Mouse (Mus musculus): ENCODE data around the gene Myh3.
"Not testable (repeated sequence)": the region's sequence is repeated elsewhere in the genome, so short reads cannot be mapped to it uniquely, and the experiment has no call there.

Gene Myh3

GRCm38 (mm10) chr11:67077435-67077834 lies 665 bp upstream of the Myh3 start:
- DNase-seq (ENCODE audit: low spot score in 2 of 2): no peak

GRCm38 (mm10) chr11:67078888-67079287 lies 788 bp downstream of the Myh3 start:
- no peak for DNase-seq (ENCODE audit: low spot score in 2 of 2)

DNA sequence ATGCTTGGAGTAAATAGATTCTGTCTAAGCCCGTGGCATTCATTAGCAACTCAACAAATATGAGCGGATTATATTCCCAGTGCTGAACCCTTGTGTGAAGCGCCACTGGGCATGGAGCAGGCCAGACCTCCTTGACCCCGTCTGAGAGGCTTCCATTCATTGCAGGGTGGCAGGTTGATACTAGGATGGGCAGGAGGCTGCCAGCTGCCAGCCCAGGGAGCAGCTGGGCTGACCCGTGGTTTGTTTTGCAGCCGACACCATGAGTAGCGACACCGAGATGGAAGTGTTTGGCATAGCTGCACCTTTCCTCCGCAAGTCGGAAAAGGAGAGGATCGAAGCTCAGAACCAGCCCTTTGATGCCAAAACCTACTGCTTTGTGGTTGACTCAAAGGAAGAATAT lies 1.6 kb downstream of the Myh3 start:
- no peak for DNase-seq (ENCODE audit: low spot score in 2 of 2)

DNA sequence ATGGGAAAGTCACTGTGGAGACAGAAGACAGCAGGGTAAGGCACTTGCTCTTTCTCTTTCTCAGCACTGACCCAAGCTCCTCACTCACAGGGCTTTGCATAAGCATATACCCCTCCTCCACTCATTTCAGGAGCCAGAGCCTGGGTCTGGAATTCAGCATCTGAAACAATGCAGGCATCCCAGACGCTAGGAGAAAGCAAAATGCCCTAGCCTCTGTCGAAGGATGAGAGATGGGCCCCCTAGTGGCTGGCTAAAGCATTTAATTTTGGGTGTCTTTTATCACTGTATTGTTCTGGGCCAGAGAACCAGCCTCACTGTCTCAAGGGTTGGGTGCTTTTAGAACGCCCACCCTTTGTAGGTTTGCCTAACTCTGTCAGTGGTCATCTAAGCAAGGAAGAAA lies 2.1 kb downstream of the Myh3 start:
- no peak for DNase-seq (ENCODE audit: low spot score in 2 of 2)

GRCm38 (mm10) chr11:67081125-67081649 lies 3.1 kb downstream of the Myh3 start:
- no peak for DNase-seq (ENCODE audit: low spot score in 2 of 2)

GRCm38 (mm10) chr11:67082188-67082587 lies 4.1 kb downstream of the Myh3 start:
- no peak for DNase-seq (ENCODE audit: low spot score in 2 of 2)

DNA sequence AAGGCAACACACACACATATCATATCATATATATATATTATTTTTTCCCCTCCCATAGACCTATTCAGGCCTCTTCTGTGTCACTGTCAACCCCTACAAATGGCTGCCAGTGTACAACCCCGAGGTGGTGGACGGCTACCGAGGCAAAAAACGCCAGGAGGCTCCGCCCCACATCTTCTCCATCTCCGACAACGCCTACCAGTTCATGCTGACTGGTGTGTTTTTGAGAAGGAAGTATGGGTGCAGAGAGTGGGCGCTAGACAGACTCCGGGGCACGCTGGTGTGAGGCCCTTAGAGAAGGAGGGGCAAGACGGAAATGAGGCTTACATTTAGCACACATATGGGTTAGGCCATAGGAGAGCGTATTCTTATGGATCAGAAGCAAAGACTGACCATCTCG lies 4.7 kb downstream of the Myh3 start:
- DNase-seq (ENCODE audit: low spot score in 2 of 2): no peak

DNA sequence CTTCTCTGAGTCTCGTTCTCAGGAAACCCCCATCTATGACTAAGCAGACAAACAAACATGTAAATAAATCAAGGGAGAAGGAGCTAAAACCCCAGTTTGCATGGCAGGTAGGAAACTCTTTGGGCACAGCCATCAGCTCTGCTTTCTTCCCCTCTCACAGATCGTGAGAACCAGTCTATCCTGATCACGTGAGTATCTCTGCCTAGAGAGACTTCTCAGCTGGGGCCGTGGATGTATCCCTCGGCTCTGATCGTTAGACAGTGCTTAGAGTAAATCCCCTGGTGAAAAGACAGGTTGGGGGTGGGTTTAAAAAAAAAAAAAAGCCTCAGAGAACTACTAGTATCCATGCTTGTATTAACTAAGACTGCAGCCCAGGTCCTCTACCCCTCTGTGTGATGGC lies 5.1 kb downstream of the Myh3 start:
- no peak for DNase-seq (ENCODE audit: low spot score in 2 of 2)

DNA sequence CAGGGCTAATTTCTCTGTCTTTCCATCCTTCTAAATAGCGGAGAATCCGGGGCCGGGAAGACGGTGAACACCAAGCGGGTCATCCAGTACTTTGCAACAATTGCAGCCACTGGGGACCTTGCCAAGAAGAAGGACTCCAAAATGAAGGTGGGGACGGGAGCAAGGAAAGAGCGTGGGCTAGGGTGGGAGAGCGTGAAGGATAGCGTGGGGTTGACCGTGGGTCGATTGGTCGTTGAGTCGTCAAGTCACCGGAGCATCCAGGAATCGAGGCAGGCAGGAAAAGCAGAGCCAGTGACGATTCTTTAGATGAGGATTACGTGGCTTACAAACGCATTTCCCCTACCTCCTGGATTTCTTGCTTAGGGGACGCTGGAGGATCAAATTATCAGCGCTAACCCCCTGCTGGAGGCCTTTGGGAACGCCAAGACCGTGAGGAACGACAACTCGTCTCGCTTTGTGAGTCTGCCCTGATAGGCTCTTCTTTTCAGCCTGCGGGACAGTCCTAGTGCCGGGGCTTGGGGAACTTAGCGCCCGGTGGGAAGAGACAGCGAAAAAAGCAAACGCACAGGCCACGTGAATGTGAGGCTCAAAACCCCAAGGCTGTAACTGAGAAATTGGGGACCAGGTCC lies 5.7 kb downstream of the Myh3 start:
- DNase-seq (ENCODE audit: low spot score in 2 of 2): no peak

GRCm38 (mm10) chr11:67085489-67085888 lies 7.4 kb downstream of the Myh3 start:
- DNase-seq (ENCODE audit: low spot score in 2 of 2): peak in 1 of 2 experiments; percentile 64

DNA sequence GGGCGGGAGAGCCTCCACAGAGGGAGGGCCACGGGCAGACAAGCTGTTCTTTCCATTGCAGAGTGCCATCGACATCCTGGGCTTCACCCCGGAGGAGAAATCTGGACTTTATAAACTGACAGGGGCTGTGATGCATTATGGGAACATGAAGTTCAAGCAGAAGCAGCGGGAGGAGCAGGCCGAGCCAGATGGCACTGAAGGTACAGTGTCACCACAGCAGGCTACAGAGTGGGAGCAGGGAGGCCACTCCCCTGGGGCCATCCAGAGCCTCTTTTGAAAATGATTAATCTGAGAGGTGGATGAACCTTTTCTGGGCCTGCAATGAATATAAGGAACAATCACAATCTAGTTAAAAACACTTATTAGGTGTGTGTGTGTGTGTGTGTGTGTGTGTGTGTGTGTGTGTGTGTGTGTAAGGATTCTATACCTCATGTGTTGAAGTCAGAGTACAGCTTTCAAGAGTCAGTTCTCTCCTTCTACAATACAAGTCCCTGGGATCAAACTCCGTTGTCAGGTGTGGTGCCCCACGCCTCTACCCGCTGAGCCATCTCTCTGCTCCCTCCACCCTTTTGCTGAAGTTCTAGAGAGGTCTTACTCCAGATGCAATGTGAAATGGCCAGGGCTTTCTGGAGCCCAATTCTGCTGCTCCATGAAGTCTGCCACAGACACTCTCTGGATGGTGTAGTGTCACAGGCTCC lies 8.5 kb downstream of the Myh3 start:
- DNase-seq (ENCODE audit: low spot score in 2 of 2): no peak

DNA sequence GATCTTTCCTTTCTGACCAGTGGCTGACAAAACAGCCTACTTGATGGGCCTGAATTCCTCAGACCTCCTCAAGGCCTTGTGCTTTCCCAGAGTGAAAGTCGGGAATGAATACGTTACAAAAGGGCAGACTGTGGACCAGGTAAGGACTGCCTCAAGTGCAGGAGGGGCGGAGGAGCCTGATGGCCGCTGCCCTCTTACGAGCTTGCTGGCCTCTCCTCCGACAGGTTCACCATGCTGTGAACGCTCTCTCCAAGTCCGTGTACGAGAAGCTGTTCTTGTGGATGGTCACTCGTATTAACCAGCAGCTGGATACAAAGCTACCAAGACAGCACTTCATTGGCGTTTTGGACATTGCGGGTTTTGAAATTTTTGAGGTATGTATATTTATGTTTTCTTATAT lies 9.1 kb downstream of the Myh3 start:
- no peak for DNase-seq (ENCODE audit: low spot score in 2 of 2)

- DNase-seq (ENCODE audit: low spot score in 2 of 2): not testable (repeated sequence)
These were observed 14.3 kb downstream of the Myh3 start for GRCm38 (mm10) chr11:67092354-67092753.

DNA sequence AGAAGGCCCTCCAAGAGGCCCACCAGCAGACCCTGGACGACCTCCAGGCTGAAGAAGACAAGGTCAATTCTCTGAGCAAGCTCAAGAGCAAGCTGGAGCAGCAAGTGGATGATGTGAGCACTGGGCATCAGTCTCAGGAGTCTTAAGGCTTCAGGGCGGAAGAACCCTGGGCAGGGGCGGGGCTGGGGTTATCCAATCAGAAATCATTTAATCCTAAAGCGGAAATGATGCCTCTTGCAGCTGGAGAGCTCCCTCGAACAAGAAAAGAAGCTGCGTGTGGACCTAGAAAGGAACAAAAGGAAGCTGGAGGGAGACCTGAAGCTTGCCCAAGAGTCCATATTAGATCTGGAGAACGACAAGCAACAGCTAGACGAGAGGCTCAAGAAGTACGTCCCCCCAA lies 15.1 kb downstream of the Myh3 start:
- DNase-seq (ENCODE audit: low spot score in 2 of 2): no peak

GRCm38 (mm10) chr11:67093652-67094051 lies 15.6 kb downstream of the Myh3 start:
- no peak for DNase-seq (ENCODE audit: low spot score in 2 of 2)

DNA sequence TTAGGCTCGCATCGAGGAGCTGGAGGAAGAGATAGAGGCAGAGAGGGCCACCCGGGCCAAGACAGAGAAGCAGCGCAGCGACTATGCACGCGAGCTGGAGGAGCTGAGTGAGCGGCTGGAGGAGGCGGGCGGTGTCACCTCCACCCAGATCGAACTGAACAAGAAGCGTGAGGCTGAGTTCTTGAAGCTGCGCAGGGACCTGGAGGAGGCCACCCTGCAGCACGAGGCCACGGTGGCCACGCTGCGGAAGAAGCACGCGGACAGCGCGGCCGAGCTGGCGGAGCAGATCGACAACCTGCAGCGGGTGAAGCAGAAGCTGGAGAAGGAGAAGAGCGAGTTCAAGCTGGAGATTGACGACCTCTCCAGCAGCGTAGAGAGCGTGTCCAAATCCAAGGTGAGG lies 16.4 kb downstream of the Myh3 start:
- DNase-seq (ENCODE audit: low spot score in 2 of 2): no peak

- no peak for DNase-seq (ENCODE audit: low spot score in 2 of 2)
These were observed 19.6 kb downstream of the Myh3 start for GRCm38 (mm10) chr11:67097709-67098108.

DNA sequence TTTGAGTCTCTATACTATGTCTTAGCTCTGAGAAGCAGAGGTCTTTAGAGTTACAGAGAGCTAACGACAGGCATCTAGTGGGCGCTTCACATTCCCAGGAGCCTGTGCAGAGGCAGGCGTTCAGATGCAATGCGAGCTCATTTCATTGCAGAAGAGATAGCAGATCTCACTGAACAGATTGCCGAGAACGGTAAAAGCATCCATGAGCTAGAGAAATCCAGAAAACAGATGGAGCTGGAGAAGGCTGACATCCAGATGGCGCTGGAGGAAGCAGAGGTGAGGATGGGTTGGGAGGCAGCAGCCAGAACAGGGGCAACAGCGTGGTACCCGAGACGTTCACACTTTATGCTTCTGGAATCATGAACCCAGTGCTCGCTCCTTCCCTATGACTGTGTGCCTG lies 20.3 kb downstream of the Myh3 start:
- DNase-seq (ENCODE audit: low spot score in 2 of 2): peak; percentile 30 to 35

DNA sequence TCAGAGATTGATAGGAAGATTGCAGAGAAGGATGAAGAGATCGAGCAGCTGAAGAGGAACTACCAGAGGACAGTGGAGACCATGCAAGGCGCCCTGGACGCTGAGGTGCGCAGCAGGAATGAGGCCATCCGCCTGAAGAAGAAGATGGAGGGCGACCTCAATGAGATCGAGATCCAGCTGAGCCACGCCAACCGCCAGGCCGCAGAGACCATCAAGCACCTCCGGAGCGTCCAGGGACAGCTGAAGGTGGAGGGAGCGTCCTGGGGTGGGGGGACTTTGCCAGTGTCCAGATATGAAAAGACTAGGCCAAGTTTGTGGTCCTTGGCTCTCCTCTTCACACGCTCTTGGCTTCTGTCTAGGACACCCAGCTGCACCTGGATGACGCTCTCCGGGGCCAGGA lies 21.1 kb downstream of the Myh3 start:
- DNase-seq (ENCODE audit: low spot score in 2 of 2): no peak

DNA sequence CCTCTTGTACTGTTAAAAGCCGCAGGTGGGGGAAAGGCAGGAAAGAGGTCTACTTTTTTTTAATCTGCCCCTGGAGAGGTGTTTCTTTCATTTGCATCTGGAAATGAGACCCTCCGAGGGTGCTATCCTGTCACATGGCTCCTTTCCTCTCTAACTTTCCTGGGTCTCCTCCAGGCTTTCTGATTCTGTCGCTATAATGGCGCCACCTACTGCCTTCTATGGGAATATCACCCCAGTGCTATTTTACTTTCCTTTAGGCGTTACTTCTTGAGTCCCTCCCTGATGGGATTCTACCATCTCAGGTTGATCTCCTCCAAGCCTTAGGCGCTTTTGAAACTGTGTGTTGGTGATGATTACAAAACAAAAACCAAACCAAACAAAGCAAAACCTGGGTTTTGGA lies 22.1 kb downstream of the Myh3 start:
- no peak for DNase-seq (ENCODE audit: low spot score in 2 of 2)

DNA sequence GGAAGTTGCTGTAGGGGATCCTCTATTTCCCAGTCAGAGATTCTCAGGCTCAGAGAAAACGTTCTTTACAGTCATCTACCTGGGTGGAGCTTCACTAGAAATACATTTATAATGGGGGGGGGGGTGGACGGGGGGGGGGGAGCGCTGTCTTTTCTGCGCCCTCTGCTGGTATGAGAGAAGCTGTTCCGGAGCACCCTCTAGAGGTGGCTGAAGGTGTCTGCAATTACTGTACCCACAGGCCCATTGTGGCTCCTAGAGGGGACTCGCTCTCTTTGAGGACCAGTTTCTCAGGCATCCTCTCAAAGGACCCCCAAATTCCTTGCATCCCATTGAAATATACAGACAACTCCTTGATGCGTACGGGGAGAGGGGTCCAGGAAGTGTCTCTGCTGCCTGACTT lies 23.6 kb downstream of the Myh3 start:
- peak in 1 of 2 experiments; percentile 35 for DNase-seq (ENCODE audit: low spot score in 2 of 2)

DNA sequence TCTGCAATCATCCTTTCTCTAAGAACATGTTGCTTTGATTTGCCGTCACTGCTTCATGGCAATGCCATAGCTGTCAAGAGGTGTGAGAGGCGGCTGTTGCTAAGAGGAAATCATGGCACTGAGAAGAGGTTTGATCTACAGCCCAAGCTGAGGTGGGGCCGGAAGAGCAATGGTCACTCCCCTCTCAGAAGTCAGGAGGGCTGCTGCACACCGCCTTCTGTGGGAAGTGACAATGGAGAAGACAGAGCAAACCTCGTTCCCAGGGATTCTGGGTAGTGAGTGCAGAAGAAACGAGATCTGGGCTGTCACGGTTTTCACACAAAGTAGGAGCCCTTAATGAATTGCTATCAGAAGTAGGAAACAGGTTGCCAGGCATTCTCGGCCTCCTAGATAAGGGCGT lies 25.2 kb downstream of the Myh3 start:
- DNase-seq (ENCODE audit: low spot score in 2 of 2): no peak

- DNase-seq (ENCODE audit: low spot score in 2 of 2): no peak
These were observed 26.1 kb downstream of the Myh3 start for GRCm38 (mm10) chr11:67104242-67104641.

- no peak for DNase-seq (ENCODE audit: low spot score in 2 of 2)
These were observed 26.6 kb downstream of the Myh3 start for GRCm38 (mm10) chr11:67104714-67105113.

Data from frontal cortex, postnatal 14 days (tissue).